Mouse (Mus musculus): ENCODE results near the gene Fbxw25. TPM values are rescaled to one million over a fixed set of nuclear protein-coding genes. Genes with fewer than 3 reads are reported as not detected.
"Not testable (repeated sequence)": the region's sequence is repeated elsewhere in the genome, so short reads cannot be mapped to it uniquely, and the experiment has no call there.

Fbxw25 gene
- total RNA-seq (2021), result not detected

DNA sequence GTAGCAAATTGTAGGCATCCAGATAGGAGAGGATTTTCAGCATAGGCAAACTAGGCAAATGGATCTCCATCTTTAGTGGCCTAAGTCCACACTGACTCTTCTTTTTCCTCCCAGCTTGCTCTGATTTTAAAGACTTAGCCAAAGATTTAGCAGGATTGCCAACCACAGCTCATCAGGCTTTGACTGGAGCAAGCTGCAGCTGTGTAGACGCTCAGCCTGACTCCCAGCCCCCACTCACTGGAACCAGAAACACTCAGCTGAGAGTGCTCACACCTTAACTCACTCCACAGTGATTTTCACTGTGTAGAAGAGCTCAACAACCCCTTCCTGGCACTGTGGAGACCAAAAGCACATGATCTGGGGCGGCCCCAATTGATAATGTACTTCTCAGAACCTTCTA, at the start of gene Fbxw25:
TSS of gene Fbxw25 (minus strand) at position 101 of the 400 bp plus-strand sequence.
- not testable (repeated sequence) for DNase-seq

DNA sequence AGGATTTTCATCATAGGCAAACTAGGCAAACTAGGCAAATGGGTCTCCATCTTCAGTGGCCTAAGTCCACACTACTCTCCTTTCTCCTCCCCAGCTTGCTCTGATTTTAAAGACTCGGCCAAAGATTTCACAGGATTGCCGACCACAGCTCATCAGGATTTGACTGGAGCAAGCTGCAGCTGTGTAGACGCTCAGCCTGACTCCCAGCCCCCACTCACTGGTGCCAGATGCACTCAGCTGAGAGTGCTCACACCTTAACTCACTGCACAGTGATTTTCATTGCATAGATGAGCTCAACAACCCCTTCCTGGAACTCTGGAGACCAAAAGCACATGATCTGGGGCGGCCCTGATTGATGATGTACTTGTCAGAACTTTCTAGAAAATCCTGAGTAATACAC, 38.1 kb upstream of the Fbxw25 start, which contains the start of gene Fbxw18:
TSS of gene Fbxw18 (minus strand) at position 101 of the 400 bp plus-strand sequence.
- not testable (repeated sequence) for DNase-seq

DNA sequence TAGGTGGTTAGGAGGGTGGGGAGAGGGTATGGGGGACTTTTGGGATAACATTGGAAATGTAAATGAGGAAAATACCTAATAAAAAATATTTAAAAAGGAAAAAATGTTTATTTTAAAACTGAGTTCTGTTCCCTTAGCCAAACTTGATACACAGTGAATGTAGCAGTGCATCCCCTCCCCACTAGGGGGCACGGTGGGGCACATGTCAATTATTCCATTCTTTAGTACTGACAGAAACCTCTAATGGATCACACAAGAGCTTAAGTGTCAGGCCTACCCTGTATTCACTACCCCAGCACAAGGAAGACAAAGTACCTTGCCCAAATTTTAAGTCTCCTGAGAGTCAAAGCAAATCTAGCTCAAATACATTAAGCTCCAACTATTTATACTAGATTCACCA, 20.8 kb upstream of the Fbxw25 start:
- DNase-seq, result peak; percentile 70

DNA sequence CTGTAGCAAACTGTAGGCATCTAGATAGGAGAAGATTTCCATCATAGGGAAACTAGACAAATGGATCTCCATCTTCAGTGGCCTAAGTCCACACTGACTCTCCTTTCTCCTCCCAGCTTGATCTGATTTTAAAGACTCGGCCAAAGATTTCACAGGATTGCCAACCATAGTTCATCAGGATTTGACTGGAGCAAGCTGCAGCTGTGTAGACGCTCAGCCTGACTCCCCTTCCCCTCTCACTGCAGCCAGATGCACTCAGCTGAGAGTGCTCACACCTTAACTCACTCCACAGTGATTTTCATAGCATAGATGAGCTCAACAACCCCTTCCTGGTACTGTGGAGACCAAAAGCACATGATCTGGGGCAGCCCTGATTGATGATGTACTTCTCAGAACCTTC, 38.5 kb downstream of the Fbxw25 start, which contains the start of gene Fbxw24:
TSS of gene Fbxw24 (minus strand) at position 101 of the 400 bp plus-strand sequence.
- DNase-seq, result not testable (repeated sequence)

DNA sequence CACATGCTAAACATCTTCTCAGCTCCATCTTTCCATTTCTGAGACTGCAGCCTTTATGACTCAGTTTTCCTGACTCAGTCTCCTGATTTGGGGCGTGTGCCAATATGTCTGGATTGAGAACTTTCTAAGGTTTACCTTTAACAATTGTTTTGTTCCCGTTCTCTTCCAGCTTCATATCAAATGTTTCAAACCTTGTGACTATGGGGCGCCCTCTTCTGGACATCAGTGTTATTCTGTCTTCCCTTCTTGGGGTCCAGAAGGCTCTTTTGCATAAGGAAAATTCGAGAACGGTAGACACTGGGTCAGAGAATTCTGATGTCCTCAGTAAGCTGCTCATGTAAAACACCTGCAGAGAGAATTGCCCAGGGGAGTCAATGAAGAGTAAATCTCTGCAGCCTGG, 57.6 kb downstream of the Fbxw25 start:
- peak; percentile 15 for DNase-seq

DNA sequence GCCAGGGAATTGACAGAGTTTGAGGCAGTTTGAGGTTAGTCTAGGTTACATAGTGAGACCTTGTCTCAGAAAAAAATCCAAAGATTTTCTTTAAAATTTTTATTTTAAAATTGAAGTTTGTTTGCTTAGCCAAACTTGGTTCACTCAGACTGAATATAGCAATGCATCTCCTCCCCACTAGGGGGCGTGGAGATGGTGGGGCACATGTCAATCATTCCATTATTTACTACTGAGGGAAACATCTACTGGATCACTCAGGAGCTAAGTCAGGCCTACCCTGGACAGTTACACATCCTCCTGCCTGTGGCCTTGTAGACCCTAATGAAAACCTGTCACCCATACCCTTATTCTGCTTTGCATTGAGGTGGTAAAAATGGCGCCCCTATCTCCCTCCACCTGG, 62.3 kb downstream of the Fbxw25 start:
- DNase-seq, result not testable (repeated sequence)

DNA sequence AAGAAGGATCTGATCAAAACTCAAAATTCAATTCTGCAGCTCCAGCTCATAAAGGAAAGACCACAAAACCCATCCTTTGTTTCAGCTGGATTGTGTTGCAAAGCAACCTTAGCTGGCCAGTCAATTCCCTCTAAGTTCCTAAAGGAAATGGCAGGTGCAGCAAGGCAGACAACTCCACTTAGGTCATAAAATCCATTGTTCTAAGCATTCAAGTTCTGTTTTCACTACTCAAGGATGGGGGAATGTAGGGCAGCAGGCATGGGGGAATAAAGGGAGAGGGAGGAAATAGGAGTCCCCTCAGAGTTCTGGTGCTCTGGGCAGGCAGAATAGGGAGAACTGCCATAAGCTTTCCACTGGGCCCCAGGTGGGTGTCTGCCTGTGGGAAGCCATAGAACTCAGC, 67.2 kb downstream of the Fbxw25 start:
- DNase-seq, result no peak

Other genes with a start within 250 kb of the Fbxw25 start
- gene Fbxw16, start 215.5 kb downstream of the Fbxw25 start, total RNA-seq (2021), result not detected
- gene Fbxw19, start 168.8 kb downstream of the Fbxw25 start, total RNA-seq (2021), result not detected
- not detected for gene Fbxw15, start 96.4 kb downstream of the Fbxw25 start, total RNA-seq (2021)
- not detected for gene Fbxw24, start 38.6 kb downstream of the Fbxw25 start, total RNA-seq (2021)
- gene Fbxw18, start 38.0 kb upstream of the Fbxw25 start, total RNA-seq (2021), result not detected
- not detected for gene Fbxw26, start 81.4 kb upstream of the Fbxw25 start, total RNA-seq (2021)
- not detected for gene Fbxw27, start 126.0 kb upstream of the Fbxw25 start, total RNA-seq (2021)
- gene Spink8, start 147.6 kb upstream of the Fbxw25 start, total RNA-seq (2021), result not detected
- 10 to 100 TPM; 21.6 to 25.2 TPM for gene Nme6, start 168.1 kb upstream of the Fbxw25 start, total RNA-seq (2021)
- 1 to 10 TPM in 1 of 2 experiments, under 1 TPM in 1; 0.50 to 1.0 TPM for gene Camp, start 185.0 kb upstream of the Fbxw25 start, total RNA-seq (2021)
- 10 to 100 TPM; 16.3 to 17.2 TPM for gene Cdc25a, start 210.9 kb upstream of the Fbxw25 start, total RNA-seq (2021)